Mouse (Mus musculus) brain, embryonic 14.5 days (tissue): ENCODE data around the gene Lztr1. TPM values are rescaled to one million over a fixed set of nuclear protein-coding genes. Genes with fewer than 3 reads are reported as not detected.

ENCODE experiments used
- DNase-seq: peaks from one replicate; pipeline ENCODE4 v3.0.0-alpha.2; 2011; ENCODE audit warnings: low read depth
- CTCF ChIP-seq: fragments of 200-500 bp; IDR thresholded peaks from 2 replicates; pipeline ENCODE4 v1.5.1; 2012; ENCODE audit warnings: inconsistent platforms, mild to moderate bottlenecking, moderate library complexity, borderline replicate concordance; ENCODE audit not compliant: insufficient read depth, insufficient read length; ENCODE audit errors: extremely low read depth
- POLR2A ChIP-seq: fragments of 200-500 bp; IDR thresholded peaks from 2 replicates; pipeline ENCODE4 v1.6.1; 2012; ENCODE audit warnings: mild to moderate bottlenecking, inconsistent platforms, borderline replicate concordance; ENCODE audit not compliant: poor library complexity, insufficient read depth, insufficient read length, severe bottlenecking; ENCODE audit errors: extremely low read depth
- polyA plus RNA-seq: library from polyadenylated mRNA; depleted of rRNA; stranded (reverse); fragments of >200 nt; gene quantifications from 2 replicates; pipeline ENCODE4 v1.2.3, GENCODE M21; 2012

Lztr1 gene
- polyA plus RNA-seq, 1 experiment: 309 TPM

DNA sequence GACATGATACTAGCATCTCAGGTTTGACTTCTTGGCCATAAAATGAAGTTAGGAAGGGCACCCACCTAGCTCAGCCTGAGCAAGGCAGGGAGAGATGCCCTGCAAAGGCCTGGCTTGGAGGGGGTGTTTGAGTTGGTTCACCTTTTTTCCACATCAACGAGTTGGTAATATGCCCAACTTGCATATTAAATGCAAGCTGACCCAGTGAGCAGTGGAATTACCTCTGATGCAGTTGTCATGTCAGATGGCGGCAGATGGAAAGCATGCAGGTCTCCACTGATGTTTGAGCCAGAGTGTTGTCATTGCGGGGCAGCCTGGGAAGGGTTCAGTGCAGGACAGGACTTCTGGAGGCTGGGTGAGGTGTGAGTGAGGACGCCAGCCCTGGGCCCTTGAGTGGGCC, 2.9 kb downstream of the Lztr1 start:
- DNase-seq: no peak
- no peak for TF ChIP-seq POLR2A
- no peak for TF ChIP-seq CTCF

GRCm38 (mm10) chr16:17518910-17519309, 10.4 kb downstream of the Lztr1 start:
- no peak for DNase-seq
- TF ChIP-seq POLR2A: no peak

DNA sequence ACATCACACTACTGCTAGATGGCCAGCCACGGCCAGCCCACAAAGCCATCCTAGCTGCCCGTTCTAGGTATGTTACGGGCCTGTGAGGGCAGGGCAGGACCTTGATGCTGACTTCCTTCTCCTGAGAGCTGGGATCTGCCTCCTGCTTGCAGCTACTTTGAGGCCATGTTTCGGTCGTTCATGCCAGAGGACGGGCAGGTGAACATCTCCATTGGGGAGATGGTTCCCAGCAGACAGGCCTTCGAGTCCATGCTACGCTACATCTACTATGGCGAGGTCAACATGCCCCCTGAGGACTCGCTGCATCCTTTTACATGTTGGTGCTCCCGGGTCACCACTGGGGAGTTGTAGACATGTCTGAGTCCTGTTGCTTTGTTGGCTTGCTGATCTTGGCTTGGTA, 15.7 kb downstream of the Lztr1 start:
- no peak for DNase-seq
- no peak for TF ChIP-seq POLR2A
- no peak for TF ChIP-seq CTCF

- DNase-seq: no peak
- TF ChIP-seq POLR2A (no peak), CTCF (no peak)
Observed at GRCm38 (mm10) chr16:17525524-17525923, 17.0 kb downstream of the Lztr1 start.

DNA sequence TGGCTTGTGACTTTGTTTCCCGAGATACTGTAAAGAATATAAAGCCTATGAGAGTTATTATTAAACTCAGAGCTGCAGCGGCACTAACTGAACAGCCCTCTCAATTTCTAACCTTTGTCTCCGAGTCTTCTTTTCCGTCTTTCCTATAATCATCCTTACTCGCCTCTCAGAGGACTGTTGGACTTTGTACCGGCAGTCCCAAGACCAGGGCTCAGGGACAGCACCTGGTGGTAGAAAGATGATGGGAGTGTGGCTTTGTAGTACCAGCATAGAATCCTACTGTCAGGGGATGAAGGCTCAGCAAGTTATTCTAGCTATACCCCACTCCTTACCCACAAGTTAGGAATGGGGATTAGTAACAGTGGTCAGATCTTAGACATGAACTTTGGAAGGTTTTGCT, 17.7 kb downstream of the Lztr1 start:
- no peak for TF ChIP-seq CTCF
- TF ChIP-seq POLR2A: no peak
- DNase-seq: no peak

DNA sequence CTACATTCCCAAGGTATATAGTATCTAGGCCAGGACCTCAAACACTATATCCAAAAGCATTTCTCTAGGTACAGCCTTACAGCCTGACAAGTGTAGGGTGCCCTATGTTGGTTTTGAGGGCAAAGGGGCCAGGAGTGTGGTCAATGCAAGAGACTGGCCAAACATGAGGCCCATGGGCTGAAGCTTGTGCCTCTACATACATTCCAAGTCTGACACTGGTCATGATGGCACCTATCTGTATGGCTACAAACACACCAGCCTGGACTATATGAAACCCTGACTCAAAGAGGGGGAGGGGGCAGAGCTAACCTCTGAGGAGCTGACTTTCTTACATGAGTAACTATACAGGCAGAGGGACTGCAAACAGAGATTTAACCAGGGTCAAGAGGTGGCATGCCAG, 19.1 kb downstream of the Lztr1 start:
- no peak for TF ChIP-seq POLR2A
- no peak for TF ChIP-seq CTCF
- DNase-seq: no peak

DNA sequence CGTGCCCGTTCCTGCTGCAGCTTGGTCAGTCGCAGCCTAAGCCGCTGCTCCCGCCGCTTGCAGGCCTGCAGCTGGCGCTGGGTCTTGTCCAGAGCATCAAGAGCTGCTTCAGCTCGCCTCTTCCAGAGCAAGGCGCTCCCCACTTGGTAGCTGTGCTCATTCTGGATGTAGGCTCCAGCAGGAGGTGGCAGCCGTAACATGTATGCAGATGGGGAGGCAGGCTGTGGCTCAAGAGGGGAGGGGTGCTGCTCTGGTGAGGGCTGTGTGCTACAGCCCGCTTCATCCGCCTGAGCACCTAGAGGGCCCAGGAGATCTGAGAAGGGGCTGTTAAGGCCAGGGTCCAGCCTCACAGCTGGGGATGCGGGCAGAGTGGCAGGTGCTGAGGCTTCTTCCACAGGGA, 19.8 kb downstream of the Lztr1 start:
- peak; percentile 6 for DNase-seq
- TF ChIP-seq POLR2A: no peak
- no peak for TF ChIP-seq CTCF

DNA sequence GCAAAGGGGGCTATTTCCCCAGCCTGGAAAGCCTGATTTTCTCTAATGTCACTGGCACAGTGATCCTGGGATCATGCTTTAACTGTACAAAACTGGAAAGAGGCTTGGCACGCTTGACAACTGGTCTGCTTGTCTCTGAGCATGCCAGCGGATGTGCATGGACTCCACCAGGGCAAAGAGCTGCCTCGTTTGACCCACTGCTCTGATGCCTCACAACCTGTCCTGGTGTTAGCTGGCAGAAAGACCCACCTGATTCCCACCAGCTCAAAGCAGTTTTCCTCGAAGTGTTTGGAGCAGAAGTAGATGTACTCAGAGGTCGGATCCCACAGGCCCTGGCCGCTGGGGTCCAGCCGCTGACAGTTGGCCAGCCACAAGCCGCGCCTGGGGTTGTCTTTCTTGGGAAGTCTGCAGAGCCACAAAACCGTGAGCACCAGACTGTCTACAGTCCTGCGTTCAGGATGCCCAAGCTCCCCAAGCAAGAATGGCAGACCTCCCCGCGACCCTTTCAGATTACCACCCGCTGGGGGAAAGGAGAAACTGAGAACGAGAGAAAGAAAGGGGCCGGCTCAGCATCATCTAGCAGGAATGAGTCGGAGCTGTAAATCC, 21.6 kb downstream of the Lztr1 start:
- TF ChIP-seq POLR2A: no peak
- no peak for TF ChIP-seq CTCF
- DNase-seq: no peak

- TF ChIP-seq POLR2A: peak; percentile 88; the same call in 1 of the 2 replicates
- no peak for TF ChIP-seq CTCF
- peak; percentile 99 for DNase-seq
Observed at GRCm38 (mm10) chr16:17530640-17531288, 22.3 kb downstream of the Lztr1 start, which contains the start of gene Thap7. Gene Thap7 (minus strand): TSS chr16:17531136.

DNA sequence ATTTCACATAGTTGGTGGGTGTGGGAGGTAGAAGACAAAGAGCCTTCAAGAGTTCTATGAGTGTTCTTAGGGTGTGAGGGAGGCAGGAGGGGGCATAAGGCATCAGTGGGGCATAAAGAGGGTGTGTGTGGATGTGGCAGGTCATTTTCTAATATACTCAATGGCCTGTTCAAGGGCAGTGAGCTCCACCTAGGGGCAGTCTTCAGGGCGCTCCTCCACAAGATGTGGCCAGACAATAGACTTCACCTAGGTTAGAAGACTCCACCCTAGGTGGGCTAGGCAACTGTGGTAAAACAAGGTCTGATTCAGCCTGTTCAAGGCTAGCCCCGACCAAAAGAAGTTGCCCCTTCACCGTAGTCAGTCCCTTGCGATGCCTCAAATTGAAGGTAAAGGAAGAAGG, 23.8 kb downstream of the Lztr1 start:
- TF ChIP-seq POLR2A (no peak), CTCF (peak; percentile 25; the same call in 1 of the 2 replicates)
- DNase-seq: peak; percentile 35

- TF ChIP-seq POLR2A (no peak), CTCF (no peak)
- DNase-seq: no peak
Observed at GRCm38 (mm10) chr16:17532676-17533329, 24.3 kb downstream of the Lztr1 start.
